26 mouse cellular contexts compared by ENCODE assay signal in genomic region chr6:30619606-30620005, GRCm38 (mm10). TPM values are rescaled to one million over a fixed set of nuclear protein-coding genes. Genes with fewer than 3 reads are reported as not detected.
DNase-seq lines count a peak whose midpoint lies in the region; ATAC-seq and TF ChIP-seq lines count a peak whose summit lies in the region.
"Had no signal": no experiment of that assay in that cellular context is flagged by ENCODE, and none has a peak within 500 bp of the region (broad histone marks: within the 10 kb centered on the region; RNA-seq: fewer than 3 reads in every experiment).

No protein-coding gene starts in this region.

- H3K27ac ChIP-seq in forebrain, embryonic 10.5 days = peak overlapping the region; percentile 91
- no peak overlapping the region; the same call in 1 of the 2 replicates for H3K27ac ChIP-seq in forebrain, postnatal 0 days (ENCODE audit: low read depth, low read length)
- 0 out of 2 replicates have a peak overlapping the region, but pooled peaks have one; percentile 88 for H3K27ac ChIP-seq in hindbrain, embryonic 14.5 days
- no peak overlapping the region for H3K27ac ChIP-seq in hindbrain, embryonic 11.5 days (ENCODE audit: low read depth, low read length)
- 0 out of 2 replicates have a peak overlapping the region, but pooled peaks have one; percentile 94 for H3K27ac ChIP-seq in embryonic facial prominence, embryonic 14.5 days (replicated peaks; ENCODE audit: low read depth, low read length)
- H3K27ac ChIP-seq: heart, adult 2 months; hindbrain, postnatal 0 days had no signal

- ATAC-seq in forebrain, postnatal 0 days = no peak
- ATAC-seq in hindbrain, embryonic 14.5 days (ENCODE audit: low FRiP score) = no peak
- no peak for ATAC-seq in hindbrain, embryonic 11.5 days (ENCODE audit: low FRiP score)
- no peak for ATAC-seq in embryonic facial prominence, embryonic 14.5 days (ENCODE audit: low read depth)
- ATAC-seq: hindbrain, postnatal 0 days; intestine, postnatal 0 days had no signal

- 74% methylated on average over 5 of the region's 5 CpGs for WGBS in forebrain, embryonic 10.5 days
- WGBS in forebrain, postnatal 0 days = 58% methylated on average over 5 of the region's 5 CpGs
- 56% methylated on average over 5 of the region's 5 CpGs for WGBS in hindbrain, embryonic 14.5 days
- WGBS in hindbrain, embryonic 11.5 days = 59% methylated on average over 5 of the region's 5 CpGs
- 76% methylated on average over 5 of the region's 5 CpGs for WGBS in embryonic facial prominence, embryonic 14.5 days

- H3K9me3 ChIP-seq in forebrain, embryonic 10.5 days = no peaks in the 10 kb centered on the region
- H3K9me3 ChIP-seq in forebrain, postnatal 0 days (ENCODE audit: low read length) = no peaks in the 10 kb centered on the region
- no peaks in the 10 kb centered on the region for H3K9me3 ChIP-seq in hindbrain, embryonic 14.5 days (ENCODE audit: control insufficient read depth, low read length)
- no peaks in the 10 kb centered on the region for H3K9me3 ChIP-seq in hindbrain, embryonic 11.5 days (ENCODE audit: control insufficient read depth, low read length)
- H3K9me3 ChIP-seq in embryonic facial prominence, embryonic 14.5 days (ENCODE audit: control insufficient read depth, low read length) = no peaks in the 10 kb centered on the region
- H3K9me3 ChIP-seq: neural tube, embryonic 13.5 days had no signal

- no peak overlapping the region for H3K4me2 ChIP-seq in forebrain, postnatal 0 days (ENCODE audit: low read depth)
- no peak overlapping the region for H3K4me2 ChIP-seq in hindbrain, embryonic 14.5 days (replicated peaks)
- no peak overlapping the region for H3K4me2 ChIP-seq in hindbrain, embryonic 11.5 days (replicated peaks; ENCODE audit: low read depth, low read length)
- H3K4me2 ChIP-seq in embryonic facial prominence, embryonic 14.5 days (ENCODE audit: low read depth, low read length) = no peak overlapping the region
- H3K4me2 ChIP-seq: liver, embryonic 11.5 days; neural tube, embryonic 13.5 days had no signal

- no peak overlapping the region for H3K9ac ChIP-seq in forebrain, postnatal 0 days
- no peak overlapping the region for H3K9ac ChIP-seq in hindbrain, embryonic 14.5 days
- H3K9ac ChIP-seq in hindbrain, embryonic 11.5 days (ENCODE audit: low read depth, low read length) = no peak overlapping the region
- H3K9ac ChIP-seq in embryonic facial prominence, embryonic 14.5 days (ENCODE audit: low read depth, low read length) = no peak overlapping the region
- H3K9ac ChIP-seq: neural tube, embryonic 13.5 days had no signal

- no peak overlapping the region for H3K4me3 ChIP-seq in forebrain, embryonic 10.5 days
- H3K4me3 ChIP-seq in forebrain, postnatal 0 days (ENCODE audit: low read depth, low read length) = no peak overlapping the region
- H3K4me3 ChIP-seq in hindbrain, embryonic 14.5 days (replicated peaks; ENCODE audit: low read length) = no peak overlapping the region
- no peak overlapping the region for H3K4me3 ChIP-seq in hindbrain, embryonic 11.5 days (ENCODE audit: low read depth, low read length)
- H3K4me3 ChIP-seq in embryonic facial prominence, embryonic 14.5 days (ENCODE audit: low read depth, low read length) = no peak overlapping the region
- H3K4me3 ChIP-seq: heart, adult 2 months; neural tube, embryonic 13.5 days had no signal

- no peak for DNase-seq in forebrain, embryonic 10.5 days (ENCODE audit: extremely low spot score, low spot score)
- DNase-seq in forebrain, postnatal 0 days = no peak
- DNase-seq in hindbrain, embryonic 14.5 days (ENCODE audit: low spot score) = no peak
- DNase-seq in hindbrain, embryonic 11.5 days (ENCODE audit: low spot score) = no peak
- DNase-seq in ZHBTc4 (ENCODE audit: low read depth, low spot score) (peak; percentile 9), liver (no peak), MN1 (ENCODE audit: low spot score) (no peak)
- no peak for DNase-seq in embryonic facial prominence, embryonic 14.5 days (ENCODE audit: low spot score)
- DNase-seq: B cell, adult 2 months; cerebellum, adult 9-10 months; gastrocnemius, postnatal 25 days; heart, adult 2 months; heart, postnatal 10 days; lung, adult 18-20 months; lung, postnatal 14 days; right cerebral cortex, adult 18-20 months; thymus, postnatal 25 days had no signal

- H3K27me3 ChIP-seq in forebrain, embryonic 10.5 days (ENCODE audit: poor library complexity, severe bottlenecking) = no peaks in the 10 kb centered on the region
- H3K27me3 ChIP-seq in forebrain, postnatal 0 days (ENCODE audit: insufficient read depth, low read length) = no peaks in the 10 kb centered on the region
- H3K27me3 ChIP-seq in hindbrain, embryonic 14.5 days (ENCODE audit: control insufficient read depth, insufficient read depth, low read length) = 0 out of 2 replicates have a peak, but pooled peaks cover 4% of the 10 kb centered on the region
- no peaks in the 10 kb centered on the region for H3K27me3 ChIP-seq in hindbrain, embryonic 11.5 days (ENCODE audit: control insufficient read depth, insufficient read depth, low read length)
- no peaks in the 10 kb centered on the region for H3K27me3 ChIP-seq in embryonic facial prominence, embryonic 14.5 days (replicated peaks; ENCODE audit: control insufficient read depth, insufficient read depth, low read length)
- H3K27me3 ChIP-seq: neural tube, embryonic 13.5 days had no signal

- H3K36me3 ChIP-seq in forebrain, embryonic 10.5 days (replicated peaks) = no peaks in the 10 kb centered on the region
- H3K36me3 ChIP-seq in forebrain, postnatal 0 days (ENCODE audit: insufficient read depth) = no peaks in the 10 kb centered on the region
- no peaks in the 10 kb centered on the region for H3K36me3 ChIP-seq in hindbrain, embryonic 14.5 days (replicated peaks; ENCODE audit: control insufficient read depth, insufficient read depth)
- no peaks in the 10 kb centered on the region for H3K36me3 ChIP-seq in hindbrain, embryonic 11.5 days (ENCODE audit: control insufficient read depth, insufficient read depth, low read length)
- no peaks in the 10 kb centered on the region for H3K36me3 ChIP-seq in embryonic facial prominence, embryonic 14.5 days (ENCODE audit: control insufficient read depth, insufficient read depth, low read length)
- H3K36me3 ChIP-seq: neural tube, embryonic 13.5 days had no signal

- H3K4me1 ChIP-seq in forebrain, embryonic 10.5 days = peaks cover 70% of the 10 kb centered on the region
- peaks cover 24% of the 10 kb centered on the region for H3K4me1 ChIP-seq in forebrain, postnatal 0 days (ENCODE audit: insufficient read depth)
- peaks cover 38% of the 10 kb centered on the region for H3K4me1 ChIP-seq in hindbrain, embryonic 14.5 days (replicated peaks; ENCODE audit: control insufficient read depth, insufficient read depth, low read length)
- H3K4me1 ChIP-seq in hindbrain, embryonic 11.5 days (replicated peaks; ENCODE audit: control insufficient read depth, insufficient read depth, low read length) = peaks cover 16% of the 10 kb centered on the region; the same call in 1 of the 2 replicates
- peaks cover 39% of the 10 kb centered on the region for H3K4me1 ChIP-seq in embryonic facial prominence, embryonic 14.5 days (ENCODE audit: control insufficient read depth, insufficient read depth, low read length)

- no peak for TF ChIP-seq CTCF in forebrain, postnatal 0 days (IDR thresholded peaks at IDR 0.05; ENCODE audit: low read depth)

RNA-seq across cellular contexts. Expression of gene Cpa5, which starts 8.8 kb away (rescaled TPM):
- polyA plus RNA-seq in forebrain, embryonic 10.5 days (2016; fragmentation: Nextera tagmentation; extraction: Ambion mirVana) = 0.51 and 0.84 TPM in 2 replicates
- not detected in 2 replicates for total RNA-seq in forebrain, postnatal 0 days (2014; rRNA removed)
- 0.11 TPM in 1 of 2 replicates, not detected in the other for polyA plus RNA-seq in forebrain, postnatal 0 days (2015; fragmentation: Nextera tagmentation; extraction: Ambion mirVana)
- polyA plus RNA-seq in hindbrain, embryonic 14.5 days (2014; fragmentation: Nextera tagmentation; extraction: Ambion mirVana) = 0.16 and 0.17 TPM in 2 replicates
- polyA plus RNA-seq in hindbrain, embryonic 11.5 days (2014; fragmentation: Nextera tagmentation; extraction: Ambion mirVana) = 0.15 TPM in 1 of 2 replicates, not detected in the other
- polyA plus RNA-seq in embryonic facial prominence, embryonic 14.5 days (2014; fragmentation: Nextera tagmentation; extraction: Ambion mirVana) = 0.92 and 1.3 TPM in 2 replicates
- total RNA-seq: common myeloid progenitor, adult 5-6 weeks; gastrocnemius, postnatal 25 days; heart, adult 2 months; heart, postnatal 10 days; hindbrain, postnatal 0 days; layer of hippocampus, postnatal 25 days; left cerebral cortex, postnatal 25 days; megakaryocyte, adult 5-6 weeks had no signal
- polyA plus RNA-seq: heart, adult 2 months; hindbrain, postnatal 0 days; intestine, postnatal 0 days; large intestine, adult 2 months; liver, embryonic 11.5 days; neural tube, embryonic 13.5 days had no signal

RNA-seq across cellular contexts. Expression of gene Cpa1, which starts 19.4 kb away (rescaled TPM):
- polyA plus RNA-seq in forebrain, embryonic 10.5 days (2016; fragmentation: Nextera tagmentation; extraction: Ambion mirVana) = 0.21 TPM in 1 of 2 replicates, not detected in the other
- total RNA-seq in forebrain, postnatal 0 days (2014; rRNA removed) = 1.1 TPM in 1 of 2 replicates, not detected in the other
- 0.29 and 0.69 TPM in 2 replicates for polyA plus RNA-seq in forebrain, postnatal 0 days (2015; fragmentation: Nextera tagmentation; extraction: Ambion mirVana)
- polyA plus RNA-seq in hindbrain, embryonic 14.5 days (2014; fragmentation: Nextera tagmentation; extraction: Ambion mirVana) = 0.78 and 0.96 TPM in 2 replicates
- 0.11 and 0.28 TPM in 2 replicates for polyA plus RNA-seq in hindbrain, embryonic 11.5 days (2014; fragmentation: Nextera tagmentation; extraction: Ambion mirVana)
- 1.3 and 1.7 TPM in 2 replicates for polyA plus RNA-seq in embryonic facial prominence, embryonic 14.5 days (2014; fragmentation: Nextera tagmentation; extraction: Ambion mirVana)
- total RNA-seq: common myeloid progenitor, adult 5-6 weeks; gastrocnemius, postnatal 25 days; layer of hippocampus, postnatal 25 days; left cerebral cortex, postnatal 25 days; megakaryocyte, adult 5-6 weeks had no signal

RNA-seq across cellular contexts. Expression of gene Cpa4, which starts 51.4 kb away (rescaled TPM):
- polyA plus RNA-seq in forebrain, embryonic 10.5 days (2016; fragmentation: Nextera tagmentation; extraction: Ambion mirVana) = 2.9 and 3.4 TPM in 2 replicates
- 0.23 and 0.38 TPM in 2 replicates for total RNA-seq in forebrain, postnatal 0 days (2014; rRNA removed)
- polyA plus RNA-seq in forebrain, postnatal 0 days (2015; fragmentation: Nextera tagmentation; extraction: Ambion mirVana) = 0.58 and 0.88 TPM in 2 replicates
- 1.2 TPM in 2 replicates for polyA plus RNA-seq in hindbrain, embryonic 14.5 days (2014; fragmentation: Nextera tagmentation; extraction: Ambion mirVana)
- polyA plus RNA-seq in hindbrain, embryonic 11.5 days (2014; fragmentation: Nextera tagmentation; extraction: Ambion mirVana) = 3.5 and 3.9 TPM in 2 replicates
- 3.0 and 3.4 TPM in 2 replicates for polyA plus RNA-seq in embryonic facial prominence, embryonic 14.5 days (2014; fragmentation: Nextera tagmentation; extraction: Ambion mirVana)
- total RNA-seq: common myeloid progenitor, adult 5-6 weeks; gastrocnemius, postnatal 25 days; heart, adult 2 months; layer of hippocampus, postnatal 25 days; megakaryocyte, adult 5-6 weeks had no signal
- polyA plus RNA-seq: heart, adult 2 months; large intestine, adult 2 months had no signal

Comparison
In these comparisons a context has a peak if more than half of its experiments do, and no peak if none do; other contexts are left out.
1. H3K27ac ChIP-seq: peak in forebrain, embryonic 10.5 days (single experiment), hindbrain, embryonic 14.5 days (single experiment) and embryonic facial prominence, embryonic 14.5 days (single experiment); none in forebrain, postnatal 0 days (single experiment) and hindbrain, embryonic 11.5 days (single experiment).